Mouse (Mus musculus) hindbrain, embryonic 11.5 days (tissue): ENCODE data around the gene Nufip2. TPM values are rescaled to one million over a fixed set of nuclear protein-coding genes. Genes with fewer than 3 reads are reported as not detected.
"Not testable (repeated sequence)": the region's sequence is repeated elsewhere in the genome, so short reads cannot be mapped to it uniquely, and the experiment has no call there.

Source experiments
- ATAC-seq: fragments of 200-750 bp; cut with Nextera tagmentation; 2 replicates; pipeline ENCODE4 v1.8.0; 2017; ENCODE audit warnings: mild to moderate bottlenecking, moderate TSS enrichment, moderate library complexity; ENCODE audit not compliant: low FRiP score
- DNase-seq: peaks from one replicate; pipeline ENCODE4 v3.0.0-alpha.2; 2015; ENCODE audit warnings: low spot score
- H3K27ac ChIP-seq: fragments of 300-500 bp; sonication (generic); 2 replicates; pipeline ENCODE4 v1.5.1; 2014; ENCODE audit warnings: mild to moderate bottlenecking, low read depth, low read length
- H3K27me3 ChIP-seq: fragments of 300-500 bp; sonication (generic); 2 replicates; pipeline ENCODE4 v1.6.1; 2014; ENCODE audit warnings: mild to moderate bottlenecking, low read length, moderate library complexity, mixed read lengths; ENCODE audit not compliant: control insufficient read depth, insufficient read depth
- H3K36me3 ChIP-seq: fragments of 300-500 bp; sonication (generic); 2 replicates; pipeline ENCODE4 v1.6.1; 2014; ENCODE audit warnings: mild to moderate bottlenecking, low read length, moderate library complexity, mixed read lengths; ENCODE audit not compliant: control insufficient read depth, insufficient read depth
- H3K4me1 ChIP-seq: fragments of 300-500 bp; sonication (generic); replicated peaks from 2 replicates; pipeline ENCODE4 v1.6.1; 2014; ENCODE audit warnings: low read length, mixed read lengths; ENCODE audit not compliant: control insufficient read depth, insufficient read depth
- H3K4me2 ChIP-seq: fragments of 300-500 bp; sonication (generic); replicated peaks from 2 replicates; pipeline ENCODE4 v1.6.1; 2014; ENCODE audit warnings: mild to moderate bottlenecking, low read depth, low read length
- H3K4me3 ChIP-seq: fragments of 300-500 bp; sonication (generic); 2 replicates; pipeline ENCODE4 v1.5.1; 2014; ENCODE audit warnings: low read depth, low read length
- H3K9ac ChIP-seq: fragments of 300-500 bp; sonication (generic); 2 replicates; pipeline ENCODE4 v1.6.1; 2014; ENCODE audit warnings: low read depth, low read length
- H3K9me3 ChIP-seq: fragments of 300-500 bp; sonication (generic); 2 replicates; pipeline ENCODE4 v1.6.1; 2016; ENCODE audit warnings: low read length; ENCODE audit not compliant: control insufficient read depth
- WGBS: fragments of 180-500 bp; shearing (Covaris S2); extraction: QIAGEN DNeasy Blood & Tissue Kit; methylation state at CpG from one replicate; pipeline ENCODE4 v1.1.7; 2014; 5-methylcytosine and 5-hydroxymethylcytosine counted together
- polyA plus RNA-seq: library from polyadenylated mRNA; unstranded; fragments of >200 nt; fragmentation: Nextera tagmentation; extraction: Ambion mirVana; gene quantifications from 2 replicates; pipeline ENCODE4 v1.2.1, GENCODE M21; 2014

Gene Nufip2
- 5.0 and 15.3 TPM in 2 replicates for polyA plus RNA-seq

- H3K4me2 ChIP-seq = peak within 1 kb of the TSS; percentile 41
- DNase-seq = peak; percentile 98
- no peaks in the 10 kb centered on the region for H3K4me1 ChIP-seq
- H3K36me3 ChIP-seq = no peaks in the 10 kb centered on the region
- H3K27me3 ChIP-seq = no peaks in the 10 kb centered on the region
- H3K27ac ChIP-seq = peak within 1 kb of the TSS; percentile 97
- peak within 1 kb of the TSS; percentile 98 for H3K9ac ChIP-seq
- under 1% methylated on average over 38 of the region's 38 CpGs for WGBS
- H3K9me3 ChIP-seq = no peaks in the 10 kb centered on the region
- peak; percentile 98 for ATAC-seq
- H3K4me3 ChIP-seq = peak within 1 kb of the TSS; percentile 99
These were observed at the start of gene Nufip2 for GRCm38 (mm10) chr11:77685383-77686265. Nufip2 (plus strand) TSS chr11:77686155.

GRCm38 (mm10) chr11:77641390-77641789, 44.6 kb upstream of the Nufip2 start:
- Histone ChIP-seq H3K27me3 (no peaks in the 10 kb centered on the region), H3K27ac (no peak overlapping the region), H3K9ac (no peak overlapping the region), H3K4me3 (no peak overlapping the region), H3K4me1 (no peaks in the 10 kb centered on the region), H3K9me3 (no peaks in the 10 kb centered on the region), H3K36me3 (no peaks in the 10 kb centered on the region), H3K4me2 (no peak overlapping the region)
- DNase-seq = no peak
- WGBS = 83% methylated on average over 9 of the region's 9 CpGs
- ATAC-seq = no peak

- ATAC-seq (no peak), DNase-seq (no peak)
- Histone ChIP-seq H3K4me1 (no peaks in the 10 kb centered on the region), H3K27ac (no peak overlapping the region), H3K4me2 (no peak overlapping the region), H3K36me3 (no peaks in the 10 kb centered on the region), H3K4me3 (no peak overlapping the region), H3K9me3 (no peaks in the 10 kb centered on the region), H3K27me3 (no peaks in the 10 kb centered on the region), H3K9ac (no peak overlapping the region)
- 87% methylated on average over 4 of the region's 4 CpGs for WGBS
These were observed 40.5 kb upstream of the Nufip2 start for GRCm38 (mm10) chr11:77645481-77645880.

GRCm38 (mm10) chr11:77648878-77649277, 37.1 kb upstream of the Nufip2 start:
- ATAC-seq (no peak), DNase-seq (no peak)
- no peak overlapping the region for H3K9ac ChIP-seq
- 86% methylated on average over 7 of the region's 7 CpGs for WGBS
- no peaks in the 10 kb centered on the region for H3K9me3 ChIP-seq
- H3K4me3 ChIP-seq = no peak overlapping the region
- no peak overlapping the region for H3K27ac ChIP-seq
- H3K36me3 ChIP-seq = no peaks in the 10 kb centered on the region
- H3K4me1 ChIP-seq = no peaks in the 10 kb centered on the region
- H3K27me3 ChIP-seq = no peaks in the 10 kb centered on the region
- H3K4me2 ChIP-seq = no peak overlapping the region

- no peak overlapping the region for H3K4me3 ChIP-seq
- no peaks in the 10 kb centered on the region for H3K36me3 ChIP-seq
- H3K27ac ChIP-seq = no peak overlapping the region
- H3K4me1 ChIP-seq = no peaks in the 10 kb centered on the region
- no peak overlapping the region for H3K9ac ChIP-seq
- WGBS = 68% methylated on average over 5 of the region's 6 CpGs
- DNase-seq (no peak), ATAC-seq (no peak)
- no peaks in the 10 kb centered on the region for H3K9me3 ChIP-seq
- no peaks in the 10 kb centered on the region for H3K27me3 ChIP-seq
- H3K4me2 ChIP-seq = no peak overlapping the region
These were observed 33.5 kb upstream of the Nufip2 start for GRCm38 (mm10) chr11:77652484-77652883.

GRCm38 (mm10) chr11:77653406-77654190, 32.4 kb upstream of the Nufip2 start:
- H3K9me3 ChIP-seq = not testable (repeated sequence)

GRCm38 (mm10) chr11:77659986-77660385, 26.0 kb upstream of the Nufip2 start:
- DNase-seq (no peak), ATAC-seq (no peak)
- H3K36me3 ChIP-seq = no peaks in the 10 kb centered on the region
- 66% methylated on average over 4 of the region's 4 CpGs for WGBS
- H3K4me1 ChIP-seq = no peaks in the 10 kb centered on the region
- no peak overlapping the region for H3K4me2 ChIP-seq
- H3K4me3 ChIP-seq = no peak overlapping the region
- H3K9me3 ChIP-seq = no peaks in the 10 kb centered on the region
- no peaks in the 10 kb centered on the region for H3K27me3 ChIP-seq
- H3K27ac ChIP-seq = no peak overlapping the region
- no peak overlapping the region for H3K9ac ChIP-seq

More at GRCm38 (mm10) chr11:77653406-77654190, 32.4 kb upstream of the Nufip2 start:
- H3K27ac ChIP-seq, H3K4me3 ChIP-seq, H3K9ac ChIP-seq, DNase-seq, H3K4me1 ChIP-seq, H3K36me3 ChIP-seq, ATAC-seq, H3K27me3 ChIP-seq, H3K4me2 ChIP-seq: not testable (repeated sequence)
- WGBS = 93% methylated on average over 4 of the region's 4 CpGs

GRCm38 (mm10) chr11:77663639-77664038, 22.3 kb upstream of the Nufip2 start:
- no peak for DNase-seq
- Histone ChIP-seq H3K36me3 (no peaks in the 10 kb centered on the region), H3K4me1 (no peaks in the 10 kb centered on the region), H3K27ac (no peak overlapping the region), H3K4me3 (no peak overlapping the region), H3K4me2 (no peak overlapping the region), H3K9ac (no peak overlapping the region), H3K27me3 (no peaks in the 10 kb centered on the region), H3K9me3 (no peaks in the 10 kb centered on the region)
- ATAC-seq = no peak
- WGBS = 83% methylated on average over 6 of the region's 6 CpGs
